Mouse (Mus musculus) sigmoid colon, adult 10 weeks (tissue): ENCODE measurements around the gene Gpc6. TPM values are rescaled to one million over a fixed set of nuclear protein-coding genes. Genes with fewer than 3 reads are reported as not detected.

ENCODE experiments used
- polyA plus RNA-seq: library from polyadenylated mRNA; stranded (reverse); fragments of 350-450 nt; fragmentation: Illumina TruSeq; extraction: RNeasy Lipid Tissue Mini Kit (QIAGEN cat#74804); gene quantifications from one replicate; pipeline ENCODE4 v1.2.3, GENCODE M21; 2014; ENCODE audit warnings: low read depth, low replicate concordance

Gpc6 gene
- 4.4 TPM for polyA plus RNA-seq

GRCm38 (mm10) chr14:116924876-116925601 lies at the start of gene Gpc6:
Gene Gpc6 (plus strand): TSS chr14:116925315.

